Mouse (Mus musculus): ENCODE measurements around the gene Mboat2. TPM values are rescaled to one million over a fixed set of nuclear protein-coding genes. Genes with fewer than 3 reads are reported as not detected.

The Mboat2 gene
- polyA plus RNA-seq, 1 experiment from 2014 or later = 42.1 TPM

- Histone ChIP-seq H3K4me1 (replicated peaks; ENCODE audit: control insufficient read depth, insufficient read depth, low read length) (peaks cover 18% of the 10 kb centered on the region), H3K9me3 (ENCODE audit: control insufficient read depth, low read length) (no peaks in the 10 kb centered on the region), H3K36me3 (ENCODE audit: control insufficient read depth, insufficient read depth, low read length) (no peaks in the 10 kb centered on the region), H3K27ac (ENCODE audit: low read length) (peak overlapping the region; percentile 96; the same call in 1 of the 2 replicates), H3K27me3 (ENCODE audit: control insufficient read depth, insufficient read depth, low read depth, low read length) (no peaks in the 10 kb centered on the region), H3K4me3 (ENCODE audit: low read length) (peak overlapping the region; percentile 91), H3K4me2 (ENCODE audit: low read depth, low read length) (peak overlapping the region; percentile 93), H3K9ac (ENCODE audit: low read length) (peak overlapping the region; percentile 95)
- ATAC-seq (ENCODE audit: low read depth) = no peak
- 42% methylated on average over 1 of the region's 1 CpGs for WGBS
Observed at GRCm38 (mm10) chr12:24830086-24830485, 593 bp upstream of the Mboat2 start.

- Histone ChIP-seq H3K4me2 (ENCODE audit: low read depth, low read length) (peak overlapping the region; percentile 93), H3K4me1 (replicated peaks; ENCODE audit: control insufficient read depth, insufficient read depth, low read length) (peaks cover 20% of the 10 kb centered on the region), H3K4me3 (ENCODE audit: low read length) (peak overlapping the region; percentile 91), H3K36me3 (ENCODE audit: control insufficient read depth, insufficient read depth, low read length) (no peaks in the 10 kb centered on the region), H3K9ac (ENCODE audit: low read length) (peak overlapping the region; percentile 95), H3K27me3 (ENCODE audit: control insufficient read depth, insufficient read depth, low read depth, low read length) (no peaks in the 10 kb centered on the region), H3K9me3 (ENCODE audit: control insufficient read depth, low read length) (no peaks in the 10 kb centered on the region), H3K27ac (ENCODE audit: low read length) (peak overlapping the region; percentile 96)
- under 1% methylated on average over 48 of the region's 95 CpGs for WGBS
- peak; percentile 99 for ATAC-seq (ENCODE audit: low read depth)
Observed at GRCm38 (mm10) chr12:24831153-24831963, 679 bp downstream of the Mboat2 start.

DNA sequence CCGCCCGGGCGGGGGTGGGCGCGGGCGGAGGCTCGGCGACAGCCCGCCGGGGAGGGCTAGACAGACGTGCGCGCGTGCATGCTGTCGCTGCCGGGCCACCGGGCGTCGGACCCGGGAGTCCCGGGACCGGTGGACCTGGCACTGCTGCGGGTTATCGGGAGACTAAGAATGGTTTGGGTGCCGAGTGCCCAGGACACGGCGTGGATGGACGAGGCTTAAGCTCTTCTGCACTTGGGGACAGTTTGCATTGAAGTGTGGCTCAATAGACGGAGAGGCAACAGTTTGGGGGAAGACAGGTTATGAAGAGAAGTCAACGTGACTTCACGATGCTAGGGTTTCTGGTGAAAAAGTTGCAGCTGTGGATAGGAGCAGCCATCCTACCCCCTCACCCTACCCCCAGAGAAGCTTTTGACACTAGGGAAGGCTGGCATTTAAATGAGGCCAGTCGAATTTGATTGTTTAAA lies 1.3 kb downstream of the Mboat2 start:
- no peak for ATAC-seq (ENCODE audit: low read depth)
- Histone ChIP-seq H3K4me2 (ENCODE audit: low read depth, low read length) (peak overlapping the region; percentile 93), H3K4me3 (ENCODE audit: low read length) (peak overlapping the region; percentile 91), H3K9ac (ENCODE audit: low read length) (peak overlapping the region; percentile 88), H3K36me3 (ENCODE audit: control insufficient read depth, insufficient read depth, low read length) (no peaks in the 10 kb centered on the region), H3K4me1 (replicated peaks; ENCODE audit: control insufficient read depth, insufficient read depth, low read length) (peaks cover 24% of the 10 kb centered on the region), H3K9me3 (ENCODE audit: control insufficient read depth, low read length) (no peaks in the 10 kb centered on the region), H3K27ac (ENCODE audit: low read length) (peak overlapping the region; percentile 83), H3K27me3 (ENCODE audit: control insufficient read depth, insufficient read depth, low read depth, low read length) (no peaks in the 10 kb centered on the region)
- WGBS = under 1% methylated on average over 23 of the region's 32 CpGs

GRCm38 (mm10) chr12:24832438-24832837 lies 1.8 kb downstream of the Mboat2 start:
- H3K27ac ChIP-seq (ENCODE audit: low read length) = no peak overlapping the region
- peak overlapping the region; percentile 91 for H3K4me3 ChIP-seq (ENCODE audit: low read length)
- WGBS = 18% methylated on average over 2 of the region's 2 CpGs
- no peaks in the 10 kb centered on the region for H3K9me3 ChIP-seq (ENCODE audit: control insufficient read depth, low read length)
- no peaks in the 10 kb centered on the region for H3K27me3 ChIP-seq (ENCODE audit: control insufficient read depth, insufficient read depth, low read depth, low read length)
- peaks cover 27% of the 10 kb centered on the region for H3K4me1 ChIP-seq (replicated peaks; ENCODE audit: control insufficient read depth, insufficient read depth, low read length)
- no peak for ATAC-seq (ENCODE audit: low read depth)
- H3K9ac ChIP-seq (ENCODE audit: low read length) = peak overlapping the region; percentile 88
- H3K36me3 ChIP-seq (ENCODE audit: control insufficient read depth, insufficient read depth, low read length) = no peaks in the 10 kb centered on the region
- peak overlapping the region; percentile 93 for H3K4me2 ChIP-seq (ENCODE audit: low read depth, low read length)

- H3K4me2 ChIP-seq (ENCODE audit: low read depth, low read length) = no peak overlapping the region
- WGBS = 51% methylated on average over 2 of the region's 2 CpGs
- H3K27me3 ChIP-seq (ENCODE audit: control insufficient read depth, insufficient read depth, low read depth, low read length) = no peaks in the 10 kb centered on the region
- H3K36me3 ChIP-seq (ENCODE audit: control insufficient read depth, insufficient read depth, low read length) = no peaks in the 10 kb centered on the region
- H3K9me3 ChIP-seq (ENCODE audit: control insufficient read depth, low read length) = no peaks in the 10 kb centered on the region
- no peak overlapping the region for H3K27ac ChIP-seq (ENCODE audit: low read length)
- no peak overlapping the region for H3K4me3 ChIP-seq (ENCODE audit: low read length)
- H3K9ac ChIP-seq (ENCODE audit: low read length) = no peak overlapping the region
- peaks cover 34% of the 10 kb centered on the region for H3K4me1 ChIP-seq (replicated peaks; ENCODE audit: control insufficient read depth, insufficient read depth, low read length)
- ATAC-seq (ENCODE audit: low read depth) = no peak
Observed at GRCm38 (mm10) chr12:24837947-24838346, 7.3 kb downstream of the Mboat2 start.

DNA sequence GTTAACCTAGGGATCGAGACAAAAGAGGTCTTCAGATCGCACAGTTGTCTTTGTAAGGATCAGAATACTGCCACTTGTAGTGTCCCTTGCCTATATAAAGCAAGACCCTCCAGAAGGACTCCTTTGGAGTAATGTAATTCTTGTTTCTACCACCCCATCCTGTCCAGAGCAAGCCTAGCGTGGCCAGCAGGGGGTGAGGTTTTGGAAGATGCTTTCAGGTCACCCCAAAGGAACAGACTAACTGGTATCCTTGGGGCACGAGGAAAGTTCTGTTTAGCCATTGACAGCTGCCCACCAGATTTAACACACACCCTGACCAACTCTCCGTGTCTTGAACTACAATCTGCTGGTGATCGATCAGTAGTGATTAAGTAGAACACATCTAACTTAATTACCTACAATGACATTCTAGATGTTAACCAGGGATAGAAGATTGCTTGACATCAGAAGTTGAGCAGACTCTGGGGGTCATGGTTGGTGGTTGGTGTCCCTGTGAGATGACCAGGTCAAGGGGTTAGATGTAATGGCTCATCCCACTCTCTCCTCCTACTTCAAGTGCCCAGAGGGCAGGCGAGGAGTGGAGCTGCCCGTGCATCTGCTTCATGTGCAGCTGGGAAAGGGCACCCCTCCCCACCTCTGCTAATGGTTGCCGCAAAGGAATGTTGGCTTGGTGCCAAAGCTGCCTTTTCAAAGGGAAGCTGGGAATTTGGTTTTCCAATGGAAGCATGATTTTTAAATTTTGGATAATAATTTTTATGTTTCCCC lies 10.6 kb downstream of the Mboat2 start:
- Histone ChIP-seq H3K9ac (ENCODE audit: low read length) (no peak overlapping the region), H3K4me2 (ENCODE audit: low read depth, low read length) (no peak overlapping the region), H3K27ac (ENCODE audit: low read length) (no peak overlapping the region), H3K4me1 (replicated peaks; ENCODE audit: control insufficient read depth, insufficient read depth, low read length) (peaks cover 47% of the 10 kb centered on the region), H3K4me3 (ENCODE audit: low read length) (no peak overlapping the region), H3K27me3 (ENCODE audit: control insufficient read depth, insufficient read depth, low read depth, low read length) (no peaks in the 10 kb centered on the region), H3K9me3 (ENCODE audit: control insufficient read depth, low read length) (no peaks in the 10 kb centered on the region), H3K36me3 (ENCODE audit: control insufficient read depth, insufficient read depth, low read length) (no peaks in the 10 kb centered on the region)
- WGBS = 50% methylated on average over 9 of the region's 9 CpGs
- ATAC-seq (ENCODE audit: low read depth) = peak; percentile 53; the same call in 1 of the 2 replicates

DNA sequence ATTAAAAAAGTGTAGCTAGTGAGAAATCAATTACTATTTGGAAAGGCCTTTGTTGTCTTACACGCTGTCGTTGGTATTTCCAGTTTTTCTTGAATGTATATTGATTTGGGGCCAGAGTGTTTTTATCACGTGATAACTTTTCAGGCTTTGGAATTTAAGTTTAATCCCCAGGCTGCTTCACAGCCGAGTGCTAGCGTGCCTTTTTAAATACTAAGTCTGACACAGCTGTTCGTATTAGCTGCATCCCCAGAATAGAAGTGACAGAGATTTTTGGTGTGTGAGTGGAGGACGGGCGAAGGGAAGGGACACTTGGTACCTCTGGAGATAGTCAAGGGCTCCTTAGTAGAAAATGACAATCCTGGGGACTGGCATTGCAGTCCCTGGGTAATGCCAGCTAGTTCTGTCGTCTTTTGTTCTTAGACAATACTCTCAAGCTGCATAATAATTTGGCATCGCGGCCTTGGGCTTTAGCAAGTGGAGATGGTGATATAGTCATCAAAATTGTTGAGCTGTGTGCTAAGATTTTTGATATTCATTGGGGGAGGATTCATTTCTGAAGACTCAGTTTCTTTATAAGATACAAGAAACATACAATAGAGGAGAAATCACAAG lies 11.7 kb downstream of the Mboat2 start:
- Histone ChIP-seq H3K4me3 (ENCODE audit: low read length) (no peak overlapping the region), H3K36me3 (ENCODE audit: control insufficient read depth, insufficient read depth, low read length) (no peaks in the 10 kb centered on the region), H3K27ac (ENCODE audit: low read length) (no peak overlapping the region), H3K4me2 (ENCODE audit: low read depth, low read length) (no peak overlapping the region), H3K27me3 (ENCODE audit: control insufficient read depth, insufficient read depth, low read depth, low read length) (no peaks in the 10 kb centered on the region), H3K4me1 (replicated peaks; ENCODE audit: control insufficient read depth, insufficient read depth, low read length) (peaks cover 39% of the 10 kb centered on the region), H3K9me3 (ENCODE audit: control insufficient read depth, low read length) (no peaks in the 10 kb centered on the region), H3K9ac (ENCODE audit: low read length) (no peak overlapping the region)
- ATAC-seq (ENCODE audit: low read depth) = no peak
- 51% methylated on average over 11 of the region's 11 CpGs for WGBS

GRCm38 (mm10) chr12:24843395-24844072 lies 12.9 kb downstream of the Mboat2 start:
- H3K27ac ChIP-seq (ENCODE audit: low read length) = no peak overlapping the region

More at GRCm38 (mm10) chr12:24843395-24844072, 12.9 kb downstream of the Mboat2 start:
- H3K4me2 ChIP-seq (ENCODE audit: low read depth, low read length) = no peak overlapping the region
- no peak for ATAC-seq (ENCODE audit: low read depth)
- no peaks in the 10 kb centered on the region for H3K9me3 ChIP-seq (ENCODE audit: control insufficient read depth, low read length)
- no peaks in the 10 kb centered on the region for H3K36me3 ChIP-seq (ENCODE audit: control insufficient read depth, insufficient read depth, low read length)
- H3K9ac ChIP-seq (ENCODE audit: low read length) = no peak overlapping the region
- no peak overlapping the region for H3K4me3 ChIP-seq (ENCODE audit: low read length)
- no peaks in the 10 kb centered on the region for H3K27me3 ChIP-seq (ENCODE audit: control insufficient read depth, insufficient read depth, low read depth, low read length)
- 32% methylated on average over 7 of the region's 7 CpGs for WGBS
- peaks cover 36% of the 10 kb centered on the region for H3K4me1 ChIP-seq (replicated peaks; ENCODE audit: control insufficient read depth, insufficient read depth, low read length)

Data from lung, embryonic 16.5 days (tissue).